In the genomic region with DNA sequence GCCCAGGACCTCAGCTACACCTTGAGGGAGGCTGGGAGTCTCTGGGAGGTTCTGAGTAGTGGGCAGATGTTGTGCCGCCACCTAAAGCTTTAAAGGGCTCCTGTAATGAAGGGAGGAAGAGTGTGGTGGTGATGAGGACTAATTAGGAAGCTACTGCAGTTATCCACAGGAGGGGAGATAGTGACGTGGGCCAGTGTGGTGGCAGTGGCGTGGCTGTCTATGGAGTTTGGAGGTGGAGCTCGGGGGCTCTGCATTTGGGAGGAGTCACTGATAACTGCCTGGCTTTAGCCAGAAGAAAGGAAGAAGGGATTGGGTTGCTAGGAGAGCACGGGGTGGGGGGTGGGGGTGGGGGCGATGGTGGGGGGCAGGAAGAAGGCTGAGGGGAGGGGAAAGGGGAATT, we compare ENCODE assay signal across 19 mouse cellular contexts. TPM values are rescaled to one million over a fixed set of nuclear protein-coding genes. Genes with fewer than 3 reads are reported as not detected.
A peak's percentile ranks its signal among the peaks of the same experiment; 100 is the strongest.
DNase-seq lines count a peak whose midpoint lies in the region; ATAC-seq and TF ChIP-seq lines count a peak whose summit lies in the region.
"Had no signal": no experiment of that assay in that cellular context is flagged by ENCODE, and none has a peak within 500 bp of the region (broad histone marks: within the 10 kb centered on the region; RNA-seq: fewer than 3 reads in every experiment).

No protein-coding gene starts in this region.

- H3K9me3 ChIP-seq in erythroblast, embryonic 14.5 days (ENCODE audit: control insufficient read depth, low read length): no peaks in the 10 kb centered on the region
- H3K9me3 ChIP-seq in heart, postnatal 0 days (replicated peaks; ENCODE audit: control insufficient read depth, low read length): no peaks in the 10 kb centered on the region
- no peaks in the 10 kb centered on the region for H3K9me3 ChIP-seq in liver, embryonic 16.5 days (replicated peaks; ENCODE audit: control insufficient read depth, low read length)
- H3K9me3 ChIP-seq: embryonic facial prominence, embryonic 12.5 days; neural tube, embryonic 13.5 days had no signal

- no peak for TF ChIP-seq EP300 in heart, postnatal 0 days (IDR thresholded peaks at IDR 0.05; ENCODE audit: low read depth)

- H3K27me3 ChIP-seq in erythroblast, embryonic 14.5 days (ENCODE audit: control insufficient read depth): peaks cover 3% of the 10 kb centered on the region; the same call in 1 of the 2 replicates
- H3K27me3 ChIP-seq in heart, postnatal 0 days (ENCODE audit: control insufficient read depth, insufficient read depth, low read length): no peaks in the 10 kb centered on the region
- H3K27me3 ChIP-seq in liver, embryonic 16.5 days (ENCODE audit: control insufficient read depth, insufficient read depth, low read depth, low read length): no peaks in the 10 kb centered on the region
- H3K27me3 ChIP-seq: embryonic facial prominence, embryonic 12.5 days; neural tube, embryonic 13.5 days had no signal

- H3K27ac ChIP-seq in heart, postnatal 0 days (ENCODE audit: low read depth): no peak overlapping the region
- H3K27ac ChIP-seq in liver, embryonic 16.5 days (ENCODE audit: low read length): no peak overlapping the region
- H3K27ac ChIP-seq: embryonic facial prominence, embryonic 12.5 days; hindbrain, embryonic 14.5 days; neural tube, embryonic 13.5 days had no signal

- H3K9ac ChIP-seq in heart, postnatal 0 days (replicated peaks; ENCODE audit: low read depth, low read length): no peak overlapping the region
- H3K9ac ChIP-seq in liver, embryonic 16.5 days (ENCODE audit: low read depth, low read length): no peak overlapping the region
- H3K9ac ChIP-seq: embryonic facial prominence, embryonic 12.5 days; hindbrain, embryonic 14.5 days; neural tube, embryonic 13.5 days had no signal

- no peak for ATAC-seq in erythroblast, adult 5-6 weeks (replicated peaks; ENCODE audit: low FRiP score, poor library complexity, severe bottlenecking)
- ATAC-seq in heart, postnatal 0 days (ENCODE audit: insufficient read depth, low read depth): no peak
- ATAC-seq in common myeloid progenitor, adult 5-6 weeks (replicated peaks; ENCODE audit: low read depth, poor library complexity, severe bottlenecking): peak; percentile 33
- ATAC-seq in liver, embryonic 16.5 days (ENCODE audit: low read depth): no peak

- peaks cover 47% of the 10 kb centered on the region for H3K4me1 ChIP-seq in erythroblast, embryonic 14.5 days (ENCODE audit: control insufficient read depth)
- peaks cover 13% of the 10 kb centered on the region for H3K4me1 ChIP-seq in heart, postnatal 0 days (ENCODE audit: control insufficient read depth, insufficient read depth)
- H3K4me1 ChIP-seq in liver, embryonic 16.5 days (ENCODE audit: control insufficient read depth, low read depth, low read length): peaks cover 33% of the 10 kb centered on the region
- H3K4me1 ChIP-seq: embryonic facial prominence, embryonic 12.5 days; neural tube, embryonic 13.5 days had no signal

- no peak for DNase-seq in heart, postnatal 0 days (ENCODE audit: low spot score)
- DNase-seq in heart, adult 11 months: no peak
- DNase-seq in embryo, embryonic 10 days (ENCODE audit: low spot score): no peak
- no peak for DNase-seq in layer of hippocampus, postnatal 36 days
- DNase-seq: cerebellum, adult 11 months; cerebellum, postnatal 36 days; gastrocnemius, postnatal 25 days; kidney, adult 18-20 months; kidney, postnatal 25 days; lung, adult 18-20 months; lung, postnatal 36 days; thymus, postnatal 4 days had no signal

- peak overlapping the region; percentile 19 for H3K4me2 ChIP-seq in heart, postnatal 0 days (ENCODE audit: low read depth, low read length)
- H3K4me2 ChIP-seq in liver, embryonic 16.5 days (ENCODE audit: low read depth, low read length): peak overlapping the region; percentile 35; the same call in 1 of the 2 replicates
- H3K4me2 ChIP-seq: embryonic facial prominence, embryonic 12.5 days; hindbrain, embryonic 14.5 days; neural tube, embryonic 13.5 days had no signal

- 14% methylated on average over 6 of the region's 6 CpGs for WGBS in heart, postnatal 0 days
- 21% methylated on average over 5 of the region's 6 CpGs for WGBS in liver, embryonic 16.5 days (ENCODE audit: insufficient replicate concordance)

- peak overlapping the region; percentile 21 for H3K4me3 ChIP-seq in erythroblast, embryonic 14.5 days (replicated peaks)
- H3K4me3 ChIP-seq in heart, postnatal 0 days (ENCODE audit: low read depth, low read length): no peak overlapping the region
- no peak overlapping the region for H3K4me3 ChIP-seq in liver, embryonic 16.5 days (ENCODE audit: low read depth, low read length)
- H3K4me3 ChIP-seq: embryonic facial prominence, embryonic 12.5 days; neural tube, embryonic 13.5 days had no signal

- peaks cover 3% of the 10 kb centered on the region for H3K36me3 ChIP-seq in erythroblast, embryonic 14.5 days (ENCODE audit: control insufficient read depth)
- H3K36me3 ChIP-seq in heart, postnatal 0 days (replicated peaks; ENCODE audit: control insufficient read depth, insufficient read depth, low read length): no peaks in the 10 kb centered on the region
- H3K36me3 ChIP-seq in liver, embryonic 16.5 days (ENCODE audit: control insufficient read depth, insufficient read depth): no peaks in the 10 kb centered on the region
- H3K36me3 ChIP-seq: embryonic facial prominence, embryonic 12.5 days had no signal

- no peak for TF ChIP-seq CTCF in heart, postnatal 0 days (IDR thresholded peaks at IDR 0.05; ENCODE audit: low read depth)

RNA-seq across cellular contexts. Expression of gene Coq2, which starts 26.4 kb away (rescaled TPM):
- 1.8 and 2.0 TPM in 2 replicates for polyA plus RNA-seq in erythroblast, embryonic 14.5 days (2012)
- total RNA-seq in erythroblast, adult 5-6 weeks (2015; ENCODE audit: low replicate concordance): 3.5 and 6.1 TPM in 2 replicates
- 3.2 and 8.3 TPM in 2 replicates for total RNA-seq in erythroblast, adult 5-6 weeks (2017; ENCODE audit: low replicate concordance)
- total RNA-seq in heart, postnatal 0 days (2014; rRNA removed; ENCODE audit: low replicate concordance): 146 and 167 TPM in 2 replicates
- polyA plus RNA-seq in heart, postnatal 0 days (2015; fragmentation: Nextera tagmentation; extraction: Ambion mirVana): 68.3 and 68.5 TPM in 2 replicates
- 33.9 and 37.5 TPM in 2 replicates for total RNA-seq in common myeloid progenitor, adult 5-6 weeks (2017)
- 19.5 and 20.7 TPM in 2 replicates for polyA plus RNA-seq in liver, embryonic 16.5 days (2015; fragmentation: Nextera tagmentation; extraction: Ambion mirVana)
- 10 to 100 TPM; 76.4 to 83.5 TPM for total RNA-seq in layer of hippocampus, postnatal 36 days (2021)
